Mouse (Mus musculus) limb, embryonic 15.5 days (tissue): ENCODE measurements at regions not wholly inside any gene's neighbourhood (a gene's known extent, or its start where the extent isn't known, plus 50 kb on each side); places are given as distances from the start of the nearest gene placed in this dataset.

Experiments
- ATAC-seq: fragments of 200-750 bp; cut with Nextera tagmentation; 2 replicates; pipeline ENCODE4 v1.8.0; 2017; ENCODE audit warnings: low read depth, moderate TSS enrichment; ENCODE audit not compliant: insufficient number of reproducible peaks, low FRiP score, low TSS enrichment
- H3K27ac ChIP-seq: fragments of 300-500 bp; sonication (generic); 2 replicates; pipeline ENCODE4 v1.5.1; 2015; ENCODE audit warnings: moderate library complexity, mild to moderate bottlenecking, inconsistent platforms
- H3K27me3 ChIP-seq: fragments of 300-500 bp; sonication (generic); 2 replicates; pipeline ENCODE4 v1.6.1; 2015; ENCODE audit warnings: inconsistent platforms
- H3K36me3 ChIP-seq: fragments of 300-500 bp; sonication (generic); 2 replicates; pipeline ENCODE4 v1.6.1; 2015; ENCODE audit warnings: inconsistent platforms
- H3K4me1 ChIP-seq: fragments of 300-500 bp; sonication (generic); 2 replicates; pipeline ENCODE4 v1.6.1; 2015; ENCODE audit warnings: inconsistent platforms
- H3K4me2 ChIP-seq: fragments of 300-500 bp; sonication (generic); 2 replicates; pipeline ENCODE4 v1.6.1; 2015; ENCODE audit warnings: mild to moderate bottlenecking, inconsistent platforms
- H3K4me3 ChIP-seq: fragments of 300-500 bp; sonication (generic); 2 replicates; pipeline ENCODE4 v1.5.1; 2015; ENCODE audit warnings: mild to moderate bottlenecking, inconsistent platforms
- H3K9ac ChIP-seq: fragments of 300-500 bp; sonication (generic); 2 replicates; pipeline ENCODE4 v1.6.1; 2015; ENCODE audit warnings: inconsistent platforms
- H3K9me3 ChIP-seq: fragments of 300-500 bp; sonication (generic); 2 replicates; pipeline ENCODE4 v1.6.1; 2016; ENCODE audit warnings: inconsistent platforms
- WGBS: fragments of 180-500 bp; shearing (Covaris S2); methylation state at CpG from one replicate; pipeline ENCODE4 v1.1.7; 2015; 5-methylcytosine and 5-hydroxymethylcytosine counted together

- Histone ChIP-seq H3K27me3 (no peaks in the 10 kb centered on the region; the same call in 1 of the 2 replicates), H3K9ac (no peak overlapping the region), H3K4me2 (no peak overlapping the region), H3K27ac (no peak overlapping the region), H3K36me3 (no peaks in the 10 kb centered on the region), H3K4me3 (no peak overlapping the region), H3K9me3 (no peaks in the 10 kb centered on the region), H3K4me1 (no peaks in the 10 kb centered on the region)
- WGBS, result 52% methylated on average over 4 of the region's 4 CpGs
- ATAC-seq, result no peak
These were observed 264.2 kb upstream of the Pcsk5 start for GRCm38 (mm10) chr19:18101423-18102341.

- Histone ChIP-seq H3K4me2 (no peak overlapping the region), H3K27me3 (no peaks in the 10 kb centered on the region), H3K4me3 (no peak overlapping the region), H3K27ac (no peak overlapping the region), H3K9me3 (no peaks in the 10 kb centered on the region), H3K9ac (no peak overlapping the region), H3K4me1 (no peaks in the 10 kb centered on the region), H3K36me3 (no peaks in the 10 kb centered on the region)
- no peak for ATAC-seq
- WGBS, result 79% methylated on average over 6 of the region's 6 CpGs
These were observed 245.9 kb upstream of the Pcsk5 start for GRCm38 (mm10) chr19:18083312-18083711.

- H3K27ac ChIP-seq, result 0 out of 2 replicates have a peak overlapping the region, but pooled peaks have one; percentile 19
- H3K4me3 ChIP-seq, result no peak overlapping the region
- 0 out of 2 replicates have a peak, but pooled peaks have one; percentile 24 for ATAC-seq
- no peak overlapping the region for H3K4me2 ChIP-seq
- 0 out of 2 replicates have a peak, but pooled peaks cover 6% of the 10 kb centered on the region for H3K27me3 ChIP-seq
- no peaks in the 10 kb centered on the region for H3K9me3 ChIP-seq
- H3K4me1 ChIP-seq, result peaks cover 11% of the 10 kb centered on the region
- H3K36me3 ChIP-seq, result no peaks in the 10 kb centered on the region
- no peak overlapping the region for H3K9ac ChIP-seq
- WGBS, result 21% methylated on average over 5 of the region's 5 CpGs
These were observed 231.5 kb upstream of the Pcsk5 start for GRCm38 (mm10) chr19:18068919-18069318.

GRCm38 (mm10) chr19:18067855-18068494, 230.5 kb upstream of the Pcsk5 start:
- no peak overlapping the region for H3K4me2 ChIP-seq
- peaks cover 11% of the 10 kb centered on the region for H3K4me1 ChIP-seq
- no peak overlapping the region for H3K27ac ChIP-seq
- no peak for ATAC-seq
- WGBS, result 57% methylated on average over 8 of the region's 8 CpGs
- 0 out of 2 replicates have a peak, but pooled peaks cover 6% of the 10 kb centered on the region for H3K27me3 ChIP-seq
- H3K36me3 ChIP-seq, result no peaks in the 10 kb centered on the region
- no peaks in the 10 kb centered on the region for H3K9me3 ChIP-seq
- no peak overlapping the region for H3K4me3 ChIP-seq
- H3K9ac ChIP-seq, result no peak overlapping the region

- Histone ChIP-seq H3K9ac (no peak overlapping the region), H3K4me3 (no peak overlapping the region), H3K9me3 (no peaks in the 10 kb centered on the region), H3K4me1 (0 out of 2 replicates have a peak, but pooled peaks cover 3% of the 10 kb centered on the region), H3K27ac (no peak overlapping the region), H3K27me3 (no peaks in the 10 kb centered on the region), H3K36me3 (no peaks in the 10 kb centered on the region), H3K4me2 (no peak overlapping the region)
- 57% methylated on average over 7 of the region's 7 CpGs for WGBS
- ATAC-seq, result no peak
These were observed 219.9 kb upstream of the Pcsk5 start for GRCm38 (mm10) chr19:18057256-18057890.

- H3K27ac ChIP-seq, result no peak overlapping the region
These were observed 219.2 kb upstream of the Pcsk5 start for GRCm38 (mm10) chr19:18056414-18057254.

GRCm38 (mm10) chr19:18050353-18050752, 212.9 kb upstream of the Pcsk5 start:
- Histone ChIP-seq H3K27ac (no peak overlapping the region), H3K9me3 (no peaks in the 10 kb centered on the region), H3K27me3 (no peaks in the 10 kb centered on the region), H3K9ac (no peak overlapping the region), H3K36me3 (no peaks in the 10 kb centered on the region), H3K4me2 (no peak overlapping the region), H3K4me1 (no peaks in the 10 kb centered on the region), H3K4me3 (no peak overlapping the region)
- WGBS, result 72% methylated on average over 2 of the region's 2 CpGs
- no peak for ATAC-seq

More at GRCm38 (mm10) chr19:18056414-18057254, 219.2 kb upstream of the Pcsk5 start:
- Histone ChIP-seq H3K36me3 (no peaks in the 10 kb centered on the region), H3K4me3 (no peak overlapping the region), H3K9ac (no peak overlapping the region), H3K27me3 (no peaks in the 10 kb centered on the region), H3K4me2 (no peak overlapping the region), H3K9me3 (no peaks in the 10 kb centered on the region), H3K4me1 (0 out of 2 replicates have a peak, but pooled peaks cover 3% of the 10 kb centered on the region)
- 72% methylated on average over 21 of the region's 21 CpGs for WGBS
- no peak for ATAC-seq

- 0% methylated on average over 1 of the region's 1 CpGs for WGBS
- H3K9me3 ChIP-seq, result no peaks in the 10 kb centered on the region
- H3K27me3 ChIP-seq, result no peaks in the 10 kb centered on the region
- no peak for ATAC-seq
- no peak overlapping the region for H3K4me3 ChIP-seq
- no peak overlapping the region for H3K9ac ChIP-seq
- no peaks in the 10 kb centered on the region for H3K4me1 ChIP-seq
- H3K36me3 ChIP-seq, result no peaks in the 10 kb centered on the region
- H3K27ac ChIP-seq, result no peak overlapping the region
- no peak overlapping the region for H3K4me2 ChIP-seq
These were observed 196.8 kb upstream of the Pcsk5 start for GRCm38 (mm10) chr19:18034225-18034624.

GRCm38 (mm10) chr19:18033599-18033998, 196.2 kb upstream of the Pcsk5 start:
- Histone ChIP-seq H3K4me2 (no peak overlapping the region), H3K9ac (no peak overlapping the region), H3K4me1 (no peaks in the 10 kb centered on the region), H3K36me3 (no peaks in the 10 kb centered on the region), H3K9me3 (no peaks in the 10 kb centered on the region), H3K27me3 (no peaks in the 10 kb centered on the region), H3K27ac (no peak overlapping the region), H3K4me3 (no peak overlapping the region)
- WGBS, result 90% methylated on average over 5 of the region's 5 CpGs
- ATAC-seq, result no peak

- H3K4me3 ChIP-seq, result no peak overlapping the region
- WGBS, result 56% methylated on average over 4 of the region's 4 CpGs
These were observed 188.4 kb upstream of the Pcsk5 start for GRCm38 (mm10) chr19:18025877-18026276.

GRCm38 (mm10) chr19:18020351-18020750, 182.9 kb upstream of the Pcsk5 start:
- no peak overlapping the region for H3K9ac ChIP-seq
- no peaks in the 10 kb centered on the region for H3K27me3 ChIP-seq
- H3K27ac ChIP-seq, result no peak overlapping the region
- no peak overlapping the region for H3K4me2 ChIP-seq
- no peaks in the 10 kb centered on the region for H3K36me3 ChIP-seq
- WGBS, result 75% methylated on average over 2 of the region's 2 CpGs
- no peaks in the 10 kb centered on the region for H3K4me1 ChIP-seq
- no peaks in the 10 kb centered on the region for H3K9me3 ChIP-seq
- ATAC-seq, result no peak
- H3K4me3 ChIP-seq, result no peak overlapping the region

More at GRCm38 (mm10) chr19:18025877-18026276, 188.4 kb upstream of the Pcsk5 start:
- Histone ChIP-seq H3K4me1 (no peaks in the 10 kb centered on the region), H3K4me2 (no peak overlapping the region), H3K9me3 (no peaks in the 10 kb centered on the region), H3K9ac (no peak overlapping the region), H3K27me3 (no peaks in the 10 kb centered on the region), H3K27ac (no peak overlapping the region), H3K36me3 (no peaks in the 10 kb centered on the region)
- no peak for ATAC-seq
